Mouse (Mus musculus) adrenal gland, postnatal 4 days (tissue): ENCODE measurements around the gene Kcnn1. TPM values are rescaled to one million over a fixed set of nuclear protein-coding genes. Genes with fewer than 3 reads are reported as not detected.
A peak's percentile ranks its signal among the peaks of the same experiment; 100 is the strongest.

ENCODE experiments used
- DNase-seq, 2 experiments: peaks; one replicate each; pipeline ENCODE4 v3.0.0; 2021 to 2022; ENCODE audit warnings: low spot score in 2 of 2, mixed read lengths in 2 of 2
- total RNA-seq, 2 experiments: library from RNA; stranded (reverse); gene quantifications; 2 replicates each; pipeline ENCODE4 v1.2.3; 2021

The Kcnn1 gene
- total RNA-seq, 2 experiments from 2014 or later: 1.4 to 2.1 TPM

GRCm38 (mm10) chr8:70893656-70894384 is 30.8 kb upstream of the Kcnn1 start:
- DNase-seq: peak in 1 of 2 experiments; percentile 56

GRCm38 (mm10) chr8:70892896-70893655 is 30.0 kb upstream of the Kcnn1 start:
- no peak for DNase-seq

- no peak for DNase-seq
Observed at GRCm38 (mm10) chr8:70892022-70892895, 29.2 kb upstream of the Kcnn1 start, which contains the start of gene Slc5a5. Gene Slc5a5 (minus strand): TSS chr8:70892757.

GRCm38 (mm10) chr8:70891356-70891755 is 28.3 kb upstream of the Kcnn1 start:
- DNase-seq: no peak

- no peak for DNase-seq
Observed at GRCm38 (mm10) chr8:70890656-70891055, 27.6 kb upstream of the Kcnn1 start.

GRCm38 (mm10) chr8:70887669-70888068 is 24.6 kb upstream of the Kcnn1 start:
- no peak for DNase-seq

GRCm38 (mm10) chr8:70885612-70886011 is 22.6 kb upstream of the Kcnn1 start:
- DNase-seq: no peak

GRCm38 (mm10) chr8:70884683-70885082 is 21.6 kb upstream of the Kcnn1 start:
- no peak for DNase-seq

- DNase-seq: no peak
Observed at GRCm38 (mm10) chr8:70884186-70884585, 21.1 kb upstream of the Kcnn1 start.

GRCm38 (mm10) chr8:70880546-70880945 is 17.5 kb upstream of the Kcnn1 start:
- DNase-seq: no peak

- no peak for DNase-seq
Observed at GRCm38 (mm10) chr8:70880126-70880525, 17.1 kb upstream of the Kcnn1 start.

- DNase-seq: no peak
Observed at GRCm38 (mm10) chr8:70879500-70879899, 16.4 kb upstream of the Kcnn1 start.

- DNase-seq: no peak
Observed at GRCm38 (mm10) chr8:70878178-70878577, 15.1 kb upstream of the Kcnn1 start.

- no peak for DNase-seq
Observed at GRCm38 (mm10) chr8:70876382-70876781, 13.3 kb upstream of the Kcnn1 start.

- no peak for DNase-seq
Observed at GRCm38 (mm10) chr8:70874441-70874840, 11.4 kb upstream of the Kcnn1 start.

GRCm38 (mm10) chr8:70873364-70873985 is 10.4 kb upstream of the Kcnn1 start, which contains the start of gene Ccdc124:
Gene Ccdc124 (minus strand): TSS chr8:70873935.
- DNase-seq: peak; percentile 92 to 97

- DNase-seq: no peak
Observed at GRCm38 (mm10) chr8:70872643-70873363, 9.7 kb upstream of the Kcnn1 start.

- no peak for DNase-seq
Observed at GRCm38 (mm10) chr8:70871195-70871807, 8.2 kb upstream of the Kcnn1 start.

- peak in 1 of 2 experiments; percentile 54 for DNase-seq
Observed at GRCm38 (mm10) chr8:70869601-70870041, 6.6 kb upstream of the Kcnn1 start.

- DNase-seq: no peak
Observed at GRCm38 (mm10) chr8:70869199-70869571, 6.1 kb upstream of the Kcnn1 start.
